Mouse (Mus musculus): ENCODE measurements around the gene Gper1. TPM values are rescaled to one million over a fixed set of nuclear protein-coding genes. Genes with fewer than 3 reads are reported as not detected.
A peak's percentile ranks its signal among the peaks of the same experiment; 100 is the strongest.

The Gper1 gene
- total RNA-seq, 2 experiments from 2014 or later = 2.5 to 2.8 TPM

DNA sequence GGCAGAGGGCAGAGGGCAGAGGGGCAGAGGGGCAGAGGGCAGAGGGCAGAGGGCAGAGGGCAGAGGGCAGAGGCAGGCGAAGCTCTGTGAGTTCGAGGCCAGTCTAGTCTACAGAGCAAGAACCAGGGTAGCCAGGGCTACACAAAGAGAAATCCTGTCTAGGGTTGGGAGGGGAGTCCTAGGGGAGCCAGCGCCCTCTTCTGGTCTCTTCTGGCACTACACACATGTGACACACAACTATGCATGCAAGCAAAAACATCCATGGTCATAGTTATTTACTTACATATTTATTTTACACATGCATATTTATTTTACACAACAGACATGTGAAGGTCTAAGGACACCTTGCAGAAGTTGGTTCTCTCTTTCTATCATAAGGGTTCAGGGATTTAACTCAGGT is 5.5 kb upstream of the Gper1 start:
- intact Hi-C loops (cut with DNase I) = no loop called here
- peak; percentile 18 for TF ChIP-seq CTCF (IDR thresholded peaks at IDR 0.05)
- no peak overlapping the region for H3K27ac ChIP-seq
- no peak overlapping the region for H3K4me3 ChIP-seq
- no peak for DNase-seq (ENCODE audit: extremely low spot score in 1 of 2, low spot score in 2 of 2)

GRCm38 (mm10) chr5:139418110-139418509 is 4.8 kb upstream of the Gper1 start:
- no peak for TF ChIP-seq CTCF (IDR thresholded peaks at IDR 0.05)
- Histone ChIP-seq H3K27ac (no peak overlapping the region), H3K4me3 (no peak overlapping the region)
- intact Hi-C loops (cut with DNase I) = no loop called here
- no peak for DNase-seq (ENCODE audit: extremely low spot score in 1 of 2, low spot score in 2 of 2)

DNA sequence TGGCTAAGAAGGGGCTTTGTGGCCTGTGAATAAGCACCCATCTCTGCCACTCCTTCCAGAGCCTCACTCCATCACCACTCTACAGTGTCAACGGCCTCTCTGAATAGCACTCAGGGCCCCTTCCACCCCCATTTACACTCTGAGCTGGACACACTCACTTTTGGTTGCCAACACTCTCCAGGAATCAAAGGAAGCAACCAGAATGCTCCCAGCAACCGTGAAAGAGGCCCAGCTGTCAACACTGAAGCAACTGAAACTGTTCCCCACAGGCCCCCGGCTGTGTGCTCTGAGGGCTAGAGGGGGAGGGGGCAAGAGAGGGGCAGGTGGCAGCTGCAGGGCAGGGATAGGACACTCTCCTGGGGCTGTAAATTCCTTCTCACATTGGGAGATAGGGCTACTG is 4.3 kb upstream of the Gper1 start:
- Histone ChIP-seq H3K4me3 (no peak overlapping the region), H3K27ac (no peak overlapping the region)
- TF ChIP-seq CTCF (IDR thresholded peaks at IDR 0.05) = no peak
- DNase-seq (ENCODE audit: extremely low spot score in 1 of 2, low spot score in 2 of 2) = no peak
- intact Hi-C loops (cut with DNase I) = no loop called here

DNA sequence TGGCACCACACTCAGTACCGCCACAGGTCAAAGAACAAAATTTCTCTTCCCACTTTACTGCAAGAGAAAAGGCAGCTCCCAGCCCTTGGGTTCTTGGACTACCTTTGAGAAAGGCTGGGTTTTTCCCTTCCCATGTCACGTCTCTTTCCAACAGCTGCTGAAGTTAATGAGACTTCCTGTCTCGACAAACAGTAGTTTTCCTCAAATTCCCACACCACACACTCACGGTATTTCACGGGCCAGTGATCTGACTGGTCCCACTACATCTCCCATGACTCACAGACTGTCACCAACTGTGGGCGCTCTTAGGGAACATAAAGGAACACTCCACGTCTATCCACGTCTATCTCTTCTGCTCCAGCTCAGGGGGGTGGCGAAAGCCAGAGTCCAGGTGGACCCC is 2.2 kb downstream of the Gper1 start:
- TF ChIP-seq CTCF (IDR thresholded peaks at IDR 0.05) = no peak
- intact Hi-C loops (cut with DNase I) = loop anchor here (1.0 kb wide), 1 partner anchor 18 kb away; no protein-coding TSS in a partner anchor
- H3K27ac ChIP-seq = no peak overlapping the region
- H3K4me3 ChIP-seq = no peak overlapping the region
- DNase-seq (ENCODE audit: extremely low spot score in 1 of 2, low spot score in 2 of 2) = no peak

DNA sequence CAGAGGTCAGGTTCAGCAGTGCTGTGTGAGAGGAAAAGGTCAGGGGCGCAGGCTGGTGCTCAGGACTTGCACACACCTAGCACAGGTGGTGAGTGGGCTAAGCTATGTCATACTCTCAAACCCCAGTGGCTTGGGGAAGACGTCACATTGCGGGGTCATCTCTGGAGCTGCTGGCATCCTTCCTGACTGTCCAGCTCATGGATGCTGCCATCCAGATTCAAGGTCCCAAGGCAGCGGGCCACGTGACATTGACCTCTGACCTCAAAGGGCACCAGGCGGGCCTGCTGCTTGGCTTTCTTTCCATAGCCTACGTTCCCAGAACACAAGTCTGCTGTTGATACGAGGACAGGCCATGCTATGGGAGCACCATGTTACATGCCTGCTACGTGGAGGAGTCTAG is 4.0 kb downstream of the Gper1 start:
- TF ChIP-seq CTCF (IDR thresholded peaks at IDR 0.05) = no peak
- no peak for DNase-seq (ENCODE audit: extremely low spot score in 1 of 2, low spot score in 2 of 2)
- Histone ChIP-seq H3K4me3 (no peak overlapping the region), H3K27ac (no peak overlapping the region)
- intact Hi-C loops (cut with DNase I) = no loop called here

GRCm38 (mm10) chr5:139427989-139428388 is 5.0 kb downstream of the Gper1 start:
- no peak for DNase-seq (ENCODE audit: extremely low spot score in 1 of 2, low spot score in 2 of 2)
- Histone ChIP-seq H3K4me3 (no peak overlapping the region), H3K27ac (no peak overlapping the region)
- intact Hi-C loops (cut with DNase I) = no loop called here
- TF ChIP-seq CTCF (IDR thresholded peaks at IDR 0.05) = no peak

DNA sequence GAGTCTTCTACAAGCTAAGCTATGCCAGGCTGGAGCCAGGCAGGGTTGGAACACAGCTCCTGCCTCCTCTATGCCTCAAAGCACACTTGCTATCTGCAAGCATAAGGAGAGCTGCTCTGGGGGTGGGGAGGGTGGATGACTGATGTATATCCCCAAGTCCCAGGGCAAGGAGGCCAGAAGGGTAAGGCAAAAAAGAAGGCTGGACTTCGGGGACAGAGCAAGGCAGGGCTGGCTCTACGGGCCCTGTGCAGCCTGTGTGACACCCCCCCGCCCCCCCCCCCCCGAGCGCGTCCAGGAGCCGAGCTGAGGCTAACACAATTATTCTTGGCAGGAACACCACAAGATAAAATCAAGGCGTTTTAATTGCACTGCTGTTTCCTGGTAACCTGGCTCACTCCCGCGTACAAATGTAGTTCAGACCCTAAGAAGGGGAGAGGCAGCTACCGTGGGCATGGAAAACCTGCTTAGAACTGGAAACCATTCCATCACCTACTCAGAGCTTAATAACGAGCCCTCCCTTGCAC is 6.9 kb downstream of the Gper1 start:
- intact Hi-C loops (cut with DNase I) = no loop called here
- Histone ChIP-seq H3K4me3 (no peak overlapping the region), H3K27ac (peak overlapping the region; percentile 85)
- no peak for DNase-seq (ENCODE audit: extremely low spot score in 1 of 2, low spot score in 2 of 2)
- TF ChIP-seq CTCF (IDR thresholded peaks at IDR 0.05) = no peak

DNA sequence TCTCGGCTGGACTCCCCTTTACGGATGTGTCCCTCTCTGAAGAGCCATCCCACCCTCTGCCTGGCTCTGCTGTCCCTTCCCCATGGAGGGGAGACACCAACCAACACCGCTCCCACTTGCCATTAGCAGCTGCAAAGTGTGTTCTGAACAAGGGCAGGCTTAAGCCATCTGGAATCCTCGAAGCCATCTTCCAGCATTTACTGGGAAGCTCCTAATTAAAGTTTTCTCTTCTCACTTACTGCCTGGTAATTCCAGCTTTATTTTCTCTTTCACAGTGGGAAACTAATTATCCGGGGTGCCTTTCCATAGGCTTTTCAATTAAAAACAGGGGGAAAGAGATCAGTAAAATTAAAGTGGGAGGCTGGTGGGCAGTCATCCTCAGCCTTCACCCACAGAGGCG is 9.4 kb downstream of the Gper1 start:
- Histone ChIP-seq H3K27ac (peak overlapping the region; percentile 5; the same call in 1 of the 2 replicates), H3K4me3 (no peak overlapping the region)
- intact Hi-C loops (cut with DNase I) = no loop called here
- no peak for TF ChIP-seq CTCF (IDR thresholded peaks at IDR 0.05)
- no peak for DNase-seq (ENCODE audit: extremely low spot score in 1 of 2, low spot score in 2 of 2)

DNA sequence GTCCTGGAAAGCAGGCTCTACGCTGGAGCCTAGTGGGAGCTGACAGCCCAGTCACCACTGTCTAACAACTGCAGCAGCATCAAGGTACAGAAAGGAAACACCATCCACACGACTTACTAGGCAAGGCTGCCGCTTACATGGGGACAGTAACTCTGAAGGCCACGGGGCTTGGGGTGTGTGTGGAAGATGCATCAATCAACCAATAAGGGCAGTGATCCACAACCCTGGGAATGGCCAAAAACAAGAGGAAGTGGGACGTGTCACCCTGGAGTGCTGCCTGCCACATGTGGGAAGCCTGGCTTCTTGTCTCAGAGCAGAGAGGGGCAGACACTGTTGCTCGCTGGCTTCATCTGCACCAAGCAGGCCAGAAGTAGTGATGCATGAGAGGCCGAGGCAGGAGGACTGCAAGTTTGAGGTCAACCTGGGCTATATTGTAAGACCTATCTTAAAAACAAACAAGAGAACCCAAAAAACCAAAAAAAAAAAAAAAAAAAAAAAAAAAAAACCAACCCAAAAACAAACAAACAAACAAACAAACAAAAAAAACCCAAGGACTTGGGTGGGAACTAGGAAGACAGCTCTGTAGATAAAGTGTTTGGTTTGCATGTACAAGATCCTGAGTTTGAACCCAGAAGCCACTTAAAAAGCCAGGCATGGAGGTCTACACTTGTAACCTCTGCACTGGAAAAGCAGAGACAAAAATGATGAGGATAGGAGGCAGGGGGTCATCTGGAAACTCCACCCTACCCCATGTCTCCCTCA is 10.0 kb downstream of the Gper1 start:
- DNase-seq (ENCODE audit: extremely low spot score in 1 of 2, low spot score in 2 of 2) = no peak
- intact Hi-C loops (cut with DNase I) = no loop called here
- peak overlapping the region; percentile 64; the same call in 1 of the 2 replicates for H3K27ac ChIP-seq
- no peak overlapping the region for H3K4me3 ChIP-seq
- TF ChIP-seq CTCF (IDR thresholded peaks at IDR 0.05) = no peak

- TF ChIP-seq CTCF (IDR thresholded peaks at IDR 0.05) = no peak
- intact Hi-C loops (cut with DNase I) = no loop called here
- Histone ChIP-seq H3K4me3 (no peak overlapping the region), H3K27ac (peak overlapping the region; percentile 65)
- DNase-seq (ENCODE audit: extremely low spot score in 1 of 2, low spot score in 2 of 2) = no peak
These were observed 11.1 kb downstream of the Gper1 start for GRCm38 (mm10) chr5:139433842-139434568.

DNA sequence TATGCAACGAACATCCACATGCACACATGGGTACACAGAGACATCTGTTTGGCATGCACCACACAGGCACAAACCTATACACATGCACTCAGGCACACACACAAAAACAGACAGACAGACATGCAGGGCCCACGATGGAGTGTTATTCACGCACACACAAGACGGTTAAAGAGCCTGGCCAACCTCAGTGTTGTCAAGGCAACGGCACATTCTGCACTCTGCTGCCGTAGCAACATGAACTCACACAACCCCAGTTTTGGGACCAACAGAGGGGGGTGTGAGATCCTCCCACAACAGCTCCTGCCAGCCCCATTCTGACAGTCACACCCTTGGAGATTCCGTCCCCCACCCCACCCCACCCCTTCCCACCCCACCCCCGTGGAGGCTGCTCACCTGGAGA is 12.0 kb downstream of the Gper1 start:
- peak; percentile 57 to 70 for DNase-seq (ENCODE audit: extremely low spot score in 1 of 2, low spot score in 2 of 2)
- Histone ChIP-seq H3K4me3 (no peak overlapping the region), H3K27ac (peak overlapping the region; percentile 73)
- intact Hi-C loops (cut with DNase I) = no loop called here
- no peak for TF ChIP-seq CTCF (IDR thresholded peaks at IDR 0.05)

GRCm38 (mm10) chr5:139437769-139438168 is 14.8 kb downstream of the Gper1 start:
- H3K27ac ChIP-seq = peak overlapping the region; percentile 4
- no peak overlapping the region for H3K4me3 ChIP-seq
- no peak for DNase-seq (ENCODE audit: extremely low spot score in 1 of 2, low spot score in 2 of 2)
- intact Hi-C loops (cut with DNase I) = no loop called here
- TF ChIP-seq CTCF (IDR thresholded peaks at IDR 0.05) = no peak

All from left cerebral cortex, adult 2 months (tissue).